Mouse (Mus musculus) fat pad, adult 2 months (tissue): ENCODE results near the gene Mipol1.

Source experiments
- DNase-seq: peaks from one replicate; pipeline ENCODE4 v3.0.0-alpha.2; 2011; ENCODE audit warnings: low read depth, low spot score; ENCODE audit errors: extremely low read depth

The Mipol1 gene

GRCm38 (mm10) chr12:57514552-57514951 lies 284.3 kb downstream of the Mipol1 start:
- DNase-seq: no peak

GRCm38 (mm10) chr12:57515702-57516377 lies 285.6 kb downstream of the Mipol1 start:
- DNase-seq: peak; percentile 11

GRCm38 (mm10) chr12:57528335-57528734 lies 298.1 kb downstream of the Mipol1 start:
- DNase-seq: no peak

GRCm38 (mm10) chr12:57530474-57530873 lies 300.2 kb downstream of the Mipol1 start:
- DNase-seq: no peak

- no peak for DNase-seq
Observed at GRCm38 (mm10) chr12:57534517-57534878, 304.3 kb downstream of the Mipol1 start.

- DNase-seq: no peak
Observed at GRCm38 (mm10) chr12:57534879-57535611, 304.8 kb downstream of the Mipol1 start.

GRCm38 (mm10) chr12:57536056-57536908 lies 306.1 kb downstream of the Mipol1 start:
- DNase-seq: no peak

- no peak for DNase-seq
Observed at GRCm38 (mm10) chr12:57536909-57537670, 306.9 kb downstream of the Mipol1 start.

- no peak for DNase-seq
Observed at GRCm38 (mm10) chr12:57537791-57538587, 307.8 kb downstream of the Mipol1 start.

- no peak for DNase-seq
Observed at GRCm38 (mm10) chr12:57538588-57539550, 308.6 kb downstream of the Mipol1 start.

GRCm38 (mm10) chr12:57539551-57539985 lies 309.3 kb downstream of the Mipol1 start:
- DNase-seq: no peak

GRCm38 (mm10) chr12:57541118-57541517 lies 310.9 kb downstream of the Mipol1 start:
- no peak for DNase-seq

- DNase-seq: no peak
Observed at GRCm38 (mm10) chr12:57541931-57542745, 311.9 kb downstream of the Mipol1 start.

GRCm38 (mm10) chr12:57542746-57543626 lies 312.8 kb downstream of the Mipol1 start:
- no peak for DNase-seq

- DNase-seq: no peak
Observed at GRCm38 (mm10) chr12:57543627-57543991, 313.4 kb downstream of the Mipol1 start.

GRCm38 (mm10) chr12:57544641-57545370 lies 314.6 kb downstream of the Mipol1 start:
- no peak for DNase-seq
